Mouse (Mus musculus) heart, postnatal 36 days (tissue): ENCODE data around the gene Themis2. TPM values are rescaled to one million over a fixed set of nuclear protein-coding genes. Genes with fewer than 3 reads are reported as not detected.
"Not testable (repeated sequence)": the region's sequence is repeated elsewhere in the genome, so short reads cannot be mapped to it uniquely, and the experiment has no call there.

Experiments
- DNase-seq, 2 experiments: peaks; one replicate each; pipeline ENCODE4 v3.0.0; 2021 to 2022
- intact Hi-C: fragments of 180-260 bp; cut with DNase I; formaldehyde crosslinking; loops from one replicate; pipeline ENCODE4 v1.15.1; 2025
- total RNA-seq, 2 experiments: library from RNA; stranded (reverse); gene quantifications; 2 replicates each; pipeline ENCODE4 v1.2.3; 2021

Gene Themis2
- total RNA-seq, 2 experiments from 2014 or later, result 2.2 to 2.9 TPM

DNA sequence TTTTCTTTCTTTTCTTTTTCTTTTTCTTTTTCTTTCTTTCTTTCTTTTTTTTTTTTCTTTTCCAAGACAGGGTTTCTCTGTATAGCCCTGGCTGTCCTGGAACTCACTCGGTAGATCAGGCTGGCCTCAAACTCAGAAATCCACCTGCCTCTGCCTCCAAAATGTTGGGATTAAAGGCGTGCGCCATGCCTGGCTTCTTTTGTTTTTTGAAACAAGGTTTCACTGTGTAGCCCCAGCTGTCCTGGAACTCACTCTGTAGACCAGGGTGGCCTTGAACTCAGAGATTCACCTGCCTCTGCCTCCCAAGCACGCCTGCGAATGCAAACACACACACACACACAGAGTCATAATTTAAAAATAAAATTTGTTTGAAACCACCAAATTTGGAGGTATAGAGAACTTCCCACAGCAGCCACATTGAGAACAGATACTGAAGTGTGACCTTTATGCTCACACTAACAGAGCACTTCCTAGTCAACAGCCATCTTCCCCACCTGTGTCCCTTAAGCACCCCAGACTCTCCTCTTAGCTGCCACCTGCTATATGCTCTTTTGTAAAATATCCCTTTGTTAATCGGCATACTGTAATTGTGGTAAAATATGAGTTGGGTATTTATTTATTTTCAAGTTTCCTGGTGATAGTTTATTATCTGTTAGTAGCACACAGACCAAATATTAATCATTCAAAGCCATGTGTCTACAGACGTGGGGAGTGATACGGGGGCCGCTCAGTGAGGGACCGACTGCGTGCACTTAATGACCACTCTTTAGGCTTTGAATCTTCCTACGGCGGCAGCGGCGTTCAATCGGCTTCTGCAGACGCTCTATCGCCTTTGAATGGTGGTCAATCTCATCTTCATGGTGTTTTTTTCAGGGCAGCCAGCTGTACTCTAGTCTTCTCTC lies 5.2 kb upstream of the Themis2 start:
- DNase-seq, result no peak
- intact Hi-C loops, result no loop called here

DNA sequence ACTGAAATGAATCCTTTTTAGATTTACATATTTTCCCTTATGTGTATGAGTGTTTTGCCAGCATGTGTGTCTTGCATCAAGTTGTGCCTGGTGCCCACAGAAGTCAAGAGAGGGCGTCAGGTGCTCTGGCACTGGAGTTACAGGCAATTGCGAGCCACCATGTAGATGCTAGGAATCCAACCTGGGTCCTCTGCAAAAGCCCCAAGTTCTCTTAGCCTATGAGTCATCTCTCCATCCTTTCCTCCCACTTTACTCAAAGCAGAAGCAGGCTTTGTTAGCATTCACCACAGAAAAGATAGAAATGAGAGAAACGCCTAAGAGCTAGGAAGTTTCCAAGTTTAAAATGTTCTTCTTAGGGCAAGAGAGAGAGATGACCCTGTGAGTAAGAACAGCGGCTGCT lies 3.7 kb upstream of the Themis2 start:
- no peak for DNase-seq
- intact Hi-C loops, result no loop called here

DNA sequence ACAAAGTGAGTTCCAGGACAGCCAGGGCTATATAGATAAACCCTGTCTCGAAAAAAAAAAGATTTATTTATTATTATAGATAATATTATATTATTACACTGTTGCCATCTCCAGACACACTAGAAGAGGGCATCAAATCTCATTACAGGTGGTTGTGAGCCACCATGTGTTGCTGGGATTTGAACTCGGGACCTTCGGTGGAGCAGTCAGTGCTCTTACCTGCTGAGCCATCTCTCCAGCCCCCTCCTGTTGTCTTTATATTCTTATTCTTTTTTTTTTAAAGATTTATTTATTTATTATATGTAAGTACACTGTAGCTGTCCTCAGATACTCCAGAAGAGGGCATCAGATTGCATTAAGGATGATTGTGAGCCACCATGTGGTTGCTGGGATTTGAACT lies 2.5 kb upstream of the Themis2 start:
- intact Hi-C loops, DNase-seq: not testable (repeated sequence)

- intact Hi-C loops, result no loop called here
- DNase-seq, result no peak
These were observed 1.8 kb upstream of the Themis2 start for GRCm38 (mm10) chr4:132798028-132798427.

GRCm38 (mm10) chr4:132797461-132797860 lies 1.3 kb upstream of the Themis2 start:
- no peak for DNase-seq
- intact Hi-C loops, result no loop called here

GRCm38 (mm10) chr4:132795171-132795570 lies 1.0 kb downstream of the Themis2 start:
- intact Hi-C loops, result no loop called here
- no peak for DNase-seq

GRCm38 (mm10) chr4:132794760-132795159 lies 1.4 kb downstream of the Themis2 start:
- intact Hi-C loops, result no loop called here
- DNase-seq, result no peak

DNA sequence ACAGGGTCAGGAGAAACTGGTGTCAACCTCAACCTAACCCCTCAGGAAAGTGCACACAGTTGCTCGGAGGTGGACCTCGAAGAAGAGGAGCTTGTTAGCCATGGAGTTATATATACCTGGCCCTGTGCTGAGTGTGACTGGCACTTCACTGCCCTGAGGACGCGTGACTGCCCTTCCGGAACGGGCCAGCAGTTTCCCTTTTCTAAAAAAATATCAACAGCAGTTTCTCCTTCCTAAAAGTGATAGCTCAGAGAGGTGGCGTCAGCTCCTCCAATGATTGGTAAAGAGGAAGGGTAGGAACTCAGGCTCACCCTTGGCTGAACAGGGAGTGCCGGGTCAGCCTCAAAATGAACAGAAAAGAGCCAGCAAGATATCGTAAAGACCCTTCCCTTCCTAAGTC lies 2.2 kb downstream of the Themis2 start:
- no peak for DNase-seq
- intact Hi-C loops, result no loop called here

GRCm38 (mm10) chr4:132793322-132794004 lies 2.7 kb downstream of the Themis2 start:
- intact Hi-C loops, DNase-seq: not testable (repeated sequence)

GRCm38 (mm10) chr4:132789731-132790130 lies 6.5 kb downstream of the Themis2 start:
- DNase-seq, result no peak
- intact Hi-C loops, result no loop called here

DNA sequence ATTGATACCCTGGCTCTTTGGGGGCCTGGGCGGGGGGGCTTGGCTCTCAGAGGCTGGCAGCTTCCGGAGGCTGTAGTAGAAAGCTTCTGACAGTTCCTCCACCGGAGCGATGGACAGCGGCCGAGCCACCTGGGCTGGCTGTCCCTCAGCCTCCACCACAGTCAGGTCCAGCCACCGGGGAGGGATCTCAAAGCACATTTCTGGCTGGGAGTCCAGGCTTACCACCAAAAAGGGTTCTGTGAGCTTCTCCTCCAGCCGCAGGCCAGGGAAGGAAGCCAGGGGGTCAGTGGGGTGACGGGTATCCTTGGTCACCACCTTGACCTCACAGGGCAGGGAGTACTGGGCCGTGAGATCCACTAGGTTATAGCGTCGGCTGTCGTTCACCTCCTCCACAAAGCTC lies 11.0 kb downstream of the Themis2 start:
- intact Hi-C loops, result no loop called here
- DNase-seq, result no peak

GRCm38 (mm10) chr4:132783732-132784131 lies 12.5 kb downstream of the Themis2 start:
- intact Hi-C loops, result no loop called here
- no peak for DNase-seq

GRCm38 (mm10) chr4:132780288-132780687 lies 15.9 kb downstream of the Themis2 start:
- no peak for DNase-seq
- intact Hi-C loops, result no loop called here

- intact Hi-C loops, result no loop called here
These were observed 17.5 kb downstream of the Themis2 start for GRCm38 (mm10) chr4:132778562-132779201.

GRCm38 (mm10) chr4:132776764-132777163 lies 19.4 kb downstream of the Themis2 start:
- intact Hi-C loops, result loop anchor here (1.0 kb wide), 2 partner anchors 48 to 154 kb away; no protein-coding TSS in a partner anchor
- peak; percentile 76 to 84 for DNase-seq

More at GRCm38 (mm10) chr4:132778562-132779201, 17.5 kb downstream of the Themis2 start:
- DNase-seq, result no peak

GRCm38 (mm10) chr4:132774905-132775304 lies 21.3 kb downstream of the Themis2 start:
- intact Hi-C loops, result no loop called here
- DNase-seq, result no peak

DNA sequence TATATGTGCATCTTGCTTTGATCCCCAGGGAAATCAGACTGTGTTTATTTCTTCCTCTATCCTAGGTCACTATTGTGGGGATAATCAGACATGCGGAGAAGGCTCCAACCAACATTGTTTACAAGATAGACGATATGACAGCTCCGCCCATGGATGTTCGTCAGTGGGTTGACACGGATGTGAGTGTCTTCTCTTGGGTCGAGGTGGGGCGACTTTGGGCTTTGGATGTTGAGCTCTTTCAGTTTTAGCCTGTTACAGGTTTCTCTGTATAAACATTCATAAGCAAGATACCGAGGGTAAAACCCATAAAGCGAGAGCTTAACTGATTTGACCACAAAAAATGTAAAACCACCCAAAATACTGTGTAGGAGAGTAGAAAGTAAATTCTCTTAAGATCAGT lies 24.4 kb downstream of the Themis2 start:
- DNase-seq, result no peak
- intact Hi-C loops, result no loop called here

DNA sequence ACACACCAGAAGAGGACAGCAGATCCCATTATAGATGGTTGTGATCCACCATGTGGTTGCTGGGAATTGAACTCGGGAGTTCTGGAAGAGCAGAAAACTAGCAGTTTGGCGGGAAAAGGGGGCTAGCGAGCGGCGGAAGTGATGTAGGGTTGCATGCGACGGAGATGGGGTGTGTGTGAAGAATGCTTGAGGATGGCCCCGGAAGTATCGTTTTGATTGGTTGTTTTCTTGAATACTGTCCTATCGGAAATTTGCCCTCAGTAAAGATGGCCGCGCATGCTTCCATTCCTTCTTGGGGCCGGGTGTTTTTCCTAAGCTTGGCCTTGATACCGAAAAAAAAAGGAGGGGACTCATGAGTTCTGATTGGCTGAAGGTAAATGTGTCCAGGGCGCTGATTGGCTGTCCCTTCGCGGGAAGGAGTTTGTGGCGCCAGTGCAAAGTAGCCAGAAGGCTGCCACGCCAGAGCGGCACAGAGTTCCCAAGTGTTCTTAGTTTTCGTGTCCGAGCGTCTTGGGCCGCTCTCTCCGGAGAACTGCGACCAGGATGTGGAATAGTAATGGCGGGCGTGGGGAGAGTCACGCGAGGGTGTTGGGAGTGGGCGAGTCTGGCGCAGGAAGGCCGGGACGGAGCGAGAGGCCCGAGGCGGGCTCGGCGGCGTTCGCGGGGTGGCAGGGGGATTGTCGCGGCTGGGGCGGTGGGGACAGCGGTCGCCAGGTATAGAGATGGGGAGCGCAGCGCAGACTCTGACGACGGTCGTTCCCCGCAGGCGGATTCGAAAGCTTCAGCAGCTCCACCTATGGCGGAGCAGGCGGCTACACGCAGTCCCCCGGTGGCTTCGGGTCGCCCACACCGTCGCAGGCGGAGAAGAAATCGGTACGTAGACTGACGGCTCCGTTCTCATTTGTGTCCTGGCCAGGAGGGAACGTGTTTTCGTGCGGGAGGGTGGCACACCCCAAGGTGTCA lies 28.0 kb downstream of the Themis2 start, which contains the start of gene Rpa2:
TSS of gene Rpa2 (plus strand) at position 419 of the 963 bp plus-strand sequence.
- peak; percentile 98 to 99 for DNase-seq
- intact Hi-C loops, result loop anchor here (2.0 kb wide), 1 partner anchor 35 kb away; the partner anchor contains the start of gene Xkr8

GRCm38 (mm10) chr4:132763125-132763524 lies 33.1 kb downstream of the Themis2 start:
- DNase-seq, intact Hi-C loops: not testable (repeated sequence)

- DNase-seq, result no peak
- intact Hi-C loops, result no loop called here
These were observed 33.6 kb downstream of the Themis2 start for GRCm38 (mm10) chr4:132762602-132763001.
